Mouse (Mus musculus) urinary bladder, postnatal 36 days (tissue): ENCODE results near the gene Slc20a1.
A peak's percentile ranks its signal among the peaks of the same experiment; 100 is the strongest.

Source experiments
- DNase-seq, 2 experiments: peaks; one replicate each; pipeline ENCODE4 v3.0.0; 2022; ENCODE audit warnings: low spot score in 2 of 2, mixed read lengths in 1 of 2

Gene Slc20a1

DNA sequence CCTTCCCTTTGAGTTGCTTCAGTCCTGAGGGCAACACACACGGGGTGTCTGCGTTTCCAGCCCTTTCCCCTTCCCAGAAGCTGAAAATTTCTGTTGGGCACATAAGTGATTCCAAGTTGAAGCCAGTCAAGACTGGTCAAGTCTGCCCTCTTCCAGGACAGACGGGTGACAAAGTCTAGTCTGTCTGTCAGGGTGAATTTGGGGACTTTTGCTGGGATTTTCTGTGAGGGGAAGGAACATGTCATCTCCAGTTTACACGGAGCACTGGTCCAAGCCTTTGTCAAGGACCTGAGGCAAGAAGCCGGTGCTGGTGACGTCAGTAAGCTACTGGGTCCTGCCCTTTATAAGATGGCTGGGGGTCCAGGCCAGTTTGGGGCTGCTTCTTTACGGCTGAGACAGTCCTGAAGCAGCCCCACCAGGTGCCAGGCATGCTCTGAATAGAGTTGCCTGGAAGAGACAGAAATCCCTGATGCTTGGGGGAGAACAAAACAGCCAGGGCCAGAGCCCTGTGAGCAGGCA, 28.5 kb downstream of the Slc20a1 start:
- DNase-seq, result no peak

DNA sequence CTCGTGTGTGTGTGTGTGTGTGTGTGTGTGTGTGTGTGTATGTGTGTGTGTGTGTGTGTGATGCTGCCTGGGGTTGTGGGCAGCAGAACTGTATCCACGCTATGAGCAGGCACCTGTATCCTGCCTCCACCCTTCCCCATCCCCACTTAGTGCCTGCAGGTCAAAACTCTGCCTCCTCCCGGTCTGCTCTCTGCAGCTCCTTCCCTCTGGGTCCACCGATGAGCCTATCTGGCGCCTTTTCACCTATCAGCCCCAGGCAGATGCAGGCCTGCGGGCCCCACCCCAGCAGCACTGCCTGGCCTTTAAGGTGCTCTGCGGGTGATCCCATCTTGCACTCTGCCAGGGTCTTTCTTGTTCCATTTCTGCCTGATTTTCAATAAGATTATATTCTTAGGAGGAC, 29.1 kb downstream of the Slc20a1 start:
- DNase-seq, result no peak

DNA sequence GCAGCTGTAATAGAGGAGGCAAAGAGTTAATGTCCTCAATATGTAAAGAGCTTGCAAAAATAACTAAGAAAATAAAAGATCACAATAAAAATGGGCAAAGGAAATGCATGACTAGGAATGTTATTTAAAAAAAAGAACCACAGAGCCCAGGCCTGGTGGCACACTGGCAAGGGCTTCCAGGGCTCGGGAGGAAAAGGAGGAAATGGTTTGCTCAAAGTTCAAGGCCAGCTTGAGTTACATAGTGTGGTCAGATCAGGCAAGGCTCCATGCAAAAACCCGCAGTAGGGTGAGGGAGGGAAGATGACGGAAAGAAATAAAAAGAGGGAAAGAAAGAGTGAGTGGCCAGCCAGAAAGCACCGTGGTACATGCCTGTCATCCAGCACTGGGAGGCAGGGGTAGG, 30.0 kb downstream of the Slc20a1 start:
- DNase-seq, result no peak

DNA sequence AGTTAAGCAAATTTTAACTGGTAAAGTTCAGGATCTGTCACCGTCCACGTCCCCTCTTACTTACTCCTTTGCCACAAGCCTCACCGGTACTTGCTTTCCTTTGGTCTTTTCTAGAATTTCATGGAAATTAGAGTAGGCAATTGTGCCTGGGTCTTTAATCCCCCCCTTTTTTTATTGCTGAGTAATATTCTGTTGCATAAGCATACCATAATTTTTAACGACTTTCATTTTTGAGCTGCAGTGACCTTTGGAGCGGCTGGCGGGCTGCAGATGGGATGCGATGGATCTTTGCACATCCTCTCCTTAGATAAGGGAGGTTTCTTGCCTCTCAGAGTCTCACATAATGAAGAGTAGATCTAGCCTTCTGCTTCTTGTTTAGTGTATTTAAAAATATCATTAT, 30.8 kb downstream of the Slc20a1 start:
- DNase-seq, result no peak

DNA sequence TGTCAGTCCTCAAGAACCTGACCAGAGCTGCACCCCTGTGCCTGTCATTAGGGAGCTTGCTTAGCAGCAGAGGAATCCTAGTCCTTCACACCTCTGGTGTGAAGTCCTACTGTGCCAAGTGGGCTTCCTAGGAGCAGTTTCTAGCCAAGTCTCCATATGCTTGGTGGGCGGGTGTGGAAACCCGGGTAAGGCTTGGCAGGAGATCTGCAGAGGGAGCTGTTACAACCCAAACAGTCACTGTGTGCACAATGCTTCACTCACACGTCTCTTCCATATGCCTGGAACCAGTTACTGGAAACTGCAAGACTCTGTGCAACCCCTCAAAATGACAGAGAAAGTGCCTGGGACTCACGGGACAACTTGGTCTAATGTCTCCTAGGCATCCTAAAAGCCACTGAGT, 33.5 kb downstream of the Slc20a1 start:
- DNase-seq, result no peak

DNA sequence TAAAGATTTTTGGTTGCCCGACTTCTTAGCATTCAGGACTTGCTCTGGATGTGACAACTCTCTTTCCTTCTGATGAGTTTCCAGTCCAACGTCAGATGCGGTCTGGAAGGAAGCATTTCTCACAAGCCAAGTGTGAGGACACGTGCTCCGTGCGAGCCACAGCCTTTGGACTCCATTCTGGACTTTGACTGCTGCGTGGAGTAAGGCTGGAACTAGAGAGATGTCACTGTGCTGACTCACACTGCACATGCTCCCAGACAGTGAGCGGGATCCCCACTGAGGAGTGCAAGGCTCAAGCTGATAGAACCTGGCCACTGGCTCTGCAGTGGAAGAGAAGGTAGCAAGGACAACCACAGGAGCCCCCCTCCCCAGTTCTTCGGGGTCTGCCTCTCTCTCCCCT, 33.9 kb downstream of the Slc20a1 start:
- no peak for DNase-seq

DNA sequence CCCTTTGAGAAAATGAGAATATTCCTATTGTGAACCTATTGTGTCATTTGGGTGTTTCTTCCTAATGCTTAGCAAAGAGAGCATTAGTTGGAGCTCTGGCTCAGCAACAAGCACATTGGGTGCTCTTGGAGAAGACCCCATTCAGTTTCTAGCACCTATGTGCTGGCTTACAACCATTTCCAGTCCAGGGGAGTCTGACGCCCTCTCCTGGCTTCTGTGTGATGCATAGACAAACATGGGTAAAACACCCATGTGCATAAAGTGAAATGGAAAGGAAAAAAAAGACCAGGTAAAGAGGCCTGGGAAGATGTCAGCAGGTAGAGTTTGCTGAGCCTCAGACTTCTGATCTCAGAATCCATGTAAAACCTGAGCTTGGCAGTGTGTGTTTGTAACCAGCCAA, 34.7 kb downstream of the Slc20a1 start:
- no peak for DNase-seq

DNA sequence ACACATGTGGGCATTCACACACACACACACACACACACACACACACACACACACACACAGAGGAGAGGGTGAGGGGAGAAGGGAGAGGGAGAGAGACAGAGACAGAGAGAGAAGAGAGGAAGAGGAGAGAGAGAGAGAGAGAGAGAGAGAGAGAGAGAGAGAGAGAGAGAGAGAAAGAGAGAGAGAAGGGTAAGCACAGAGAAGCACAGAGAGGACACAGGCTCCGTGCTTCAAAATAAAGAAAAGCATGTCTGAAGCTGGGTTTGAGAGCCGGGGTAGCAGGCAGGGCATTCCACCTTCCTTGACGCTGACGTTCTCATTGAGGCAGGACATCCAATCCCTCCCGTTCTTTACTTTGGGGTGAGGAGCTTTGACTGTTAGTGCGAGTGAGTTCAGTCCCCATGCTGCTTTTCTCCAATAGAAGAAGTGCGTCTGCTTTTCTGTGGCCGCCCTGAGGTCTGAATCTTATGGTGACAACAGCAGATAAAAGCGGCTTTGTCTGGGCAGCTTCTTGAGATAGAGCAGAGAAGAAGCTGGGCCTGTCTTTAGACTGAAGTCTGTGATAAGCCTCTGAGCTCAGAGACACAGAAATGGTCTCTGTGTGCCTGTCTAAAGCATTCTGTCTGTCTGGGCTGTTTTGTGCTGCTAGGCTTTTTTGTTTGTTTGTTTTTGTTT, 35.4 kb downstream of the Slc20a1 start:
- no peak for DNase-seq

DNA sequence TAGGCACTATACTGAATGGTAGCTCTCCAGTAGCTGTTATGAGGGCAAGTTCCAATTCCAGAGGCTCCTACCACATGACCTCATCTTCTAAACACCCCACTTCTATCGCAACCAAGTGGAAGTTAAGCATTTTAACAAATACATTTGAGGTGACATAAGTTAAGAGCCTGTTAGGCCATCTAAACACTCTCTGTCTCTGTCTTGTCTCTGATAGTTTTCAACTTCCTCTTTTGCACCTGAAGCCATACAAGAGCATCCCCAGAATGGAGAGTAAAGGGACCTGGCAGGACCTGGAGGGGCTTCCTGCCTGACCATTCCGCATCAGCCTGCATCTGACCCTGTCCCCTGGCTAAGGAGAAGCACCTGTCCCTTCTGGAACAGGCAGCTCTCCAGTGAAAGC, 36.2 kb downstream of the Slc20a1 start:
- no peak for DNase-seq

DNA sequence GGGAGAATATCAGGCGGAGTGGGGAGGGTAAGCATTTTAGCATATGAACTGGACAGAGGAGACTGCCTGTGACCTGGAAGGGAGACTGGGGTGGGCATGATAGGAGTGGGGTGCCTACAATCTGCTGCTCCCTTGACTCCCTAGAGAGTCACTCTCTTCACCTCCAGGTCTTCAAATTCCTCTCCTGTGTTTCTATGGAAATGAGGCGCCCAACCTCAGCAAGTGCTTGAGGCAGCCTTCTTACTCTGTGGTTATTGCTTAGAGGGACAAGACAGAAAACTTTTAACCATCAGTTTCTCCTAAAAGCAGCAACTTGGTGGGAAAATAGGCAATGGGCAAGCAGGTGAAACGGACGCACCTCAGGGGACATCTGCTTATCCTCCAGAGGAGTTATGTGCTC, 38.0 kb downstream of the Slc20a1 start:
- DNase-seq, result no peak

DNA sequence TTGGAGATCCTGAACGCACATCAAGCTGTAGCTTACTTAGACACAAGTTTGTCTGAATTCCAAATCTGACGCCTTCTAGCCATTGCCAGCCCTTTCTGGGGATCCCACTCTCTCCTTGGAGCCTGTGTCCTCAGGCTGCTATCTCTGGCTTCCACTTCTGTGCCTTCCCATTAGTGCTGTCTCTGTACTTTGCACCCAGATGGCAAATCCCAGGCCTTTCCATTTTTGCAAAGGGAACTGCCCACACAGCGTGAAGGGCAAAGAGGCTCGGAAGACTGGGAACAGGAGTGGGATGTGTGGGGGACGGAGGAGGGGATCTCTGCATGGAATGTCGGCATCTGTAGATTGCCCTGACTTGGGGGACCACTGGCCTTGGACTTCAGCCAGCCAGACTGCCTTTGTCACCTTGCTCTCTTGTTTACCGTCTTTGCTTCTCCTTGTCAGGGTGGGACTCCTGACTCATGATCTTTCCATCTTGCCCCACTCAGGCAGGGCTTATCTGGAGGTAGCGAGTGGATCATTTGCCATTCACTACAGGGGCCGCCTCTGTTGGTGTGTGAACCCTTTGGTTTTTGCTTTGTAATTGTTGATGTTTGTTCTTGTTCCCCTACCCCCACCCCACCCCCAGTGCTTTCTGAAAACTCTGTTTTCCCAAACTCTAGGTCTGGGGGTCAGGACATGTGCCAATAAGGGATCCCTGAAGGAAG, 42.3 kb downstream of the Slc20a1 start:
- no peak for DNase-seq

DNA sequence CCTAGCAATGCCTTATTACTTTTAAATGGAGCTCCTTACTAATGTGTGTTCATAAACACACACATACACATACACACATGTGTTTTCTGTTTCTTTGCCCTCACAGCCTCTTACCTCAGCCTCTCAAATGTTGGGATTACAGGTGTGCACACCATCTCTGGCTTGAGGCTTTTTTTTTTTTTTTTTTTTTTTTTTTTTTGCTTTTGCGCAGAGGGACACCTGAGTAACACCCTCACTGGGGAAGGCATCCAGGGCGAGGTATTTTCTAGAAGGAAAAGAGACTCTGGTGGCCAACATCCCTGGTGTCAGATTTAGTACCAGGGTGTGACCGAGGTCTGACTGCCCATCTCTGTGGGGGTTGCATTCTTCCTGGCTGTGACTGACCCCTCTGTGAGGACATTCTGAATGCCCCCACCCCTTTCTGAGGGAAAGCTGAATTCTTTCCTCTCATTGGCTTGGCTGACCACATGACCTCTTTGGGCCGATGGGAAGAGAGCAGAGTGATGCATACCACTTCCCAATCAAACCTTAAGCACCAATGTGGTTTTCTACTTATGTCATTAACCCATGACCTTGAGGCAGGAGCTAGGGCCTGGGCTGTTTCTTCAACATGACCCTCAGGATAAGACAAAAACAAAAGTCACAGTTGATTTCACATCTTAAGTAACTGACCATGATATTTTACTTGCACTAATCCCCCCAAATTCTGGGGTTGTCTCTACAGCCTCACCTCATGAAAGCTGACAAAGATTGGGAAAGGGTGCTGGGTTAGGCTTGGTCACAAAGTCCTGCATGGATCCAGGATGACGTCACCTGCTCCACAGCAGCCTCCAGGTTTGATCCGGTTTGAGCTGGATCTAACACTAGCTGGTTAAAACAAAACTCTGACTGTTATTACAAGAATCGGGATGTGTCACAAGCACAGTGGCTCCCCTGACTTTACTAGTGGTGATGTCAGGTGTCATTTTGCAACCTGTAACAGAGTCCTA, 43.6 kb downstream of the Slc20a1 start:
- no peak for DNase-seq

DNA sequence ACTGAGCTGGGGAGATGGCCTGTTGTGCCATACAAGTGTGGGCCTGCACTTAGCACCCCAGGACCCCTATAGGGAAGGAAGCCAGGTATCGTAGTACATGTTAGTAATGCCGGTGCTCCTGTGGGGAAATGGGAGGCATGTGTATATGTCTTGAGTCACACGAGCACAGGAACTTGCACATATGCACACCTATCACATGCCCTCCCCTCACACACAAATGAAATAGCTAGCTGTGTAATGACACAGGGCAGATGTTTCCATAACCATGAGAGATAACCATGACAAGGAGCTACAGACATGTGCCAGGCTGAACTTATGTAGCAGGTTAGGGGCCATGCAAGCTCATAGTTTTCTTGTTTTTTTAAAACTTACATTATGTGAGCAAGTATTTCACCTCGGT, 44.4 kb downstream of the Slc20a1 start:
- no peak for DNase-seq

DNA sequence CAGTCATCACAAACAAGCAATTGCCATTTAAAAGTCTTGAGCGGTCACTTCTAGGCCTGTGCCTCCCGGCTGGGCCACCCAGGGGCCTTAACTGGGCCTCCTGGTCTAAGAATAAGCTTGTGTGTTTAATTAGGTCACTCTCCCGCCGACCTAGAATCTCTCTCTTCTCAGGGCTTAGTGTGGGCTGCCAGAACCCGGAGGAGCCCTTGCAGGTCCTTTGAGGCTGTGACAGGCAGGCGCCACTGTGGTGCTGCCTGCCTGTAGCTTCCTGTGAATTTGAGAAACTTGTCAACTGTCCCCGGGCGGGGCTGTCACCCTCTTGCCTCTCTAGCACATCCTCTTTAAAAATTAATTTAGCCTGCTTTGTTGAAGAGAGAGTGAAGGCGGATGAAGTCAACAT, 45.2 kb downstream of the Slc20a1 start:
- no peak for DNase-seq

DNA sequence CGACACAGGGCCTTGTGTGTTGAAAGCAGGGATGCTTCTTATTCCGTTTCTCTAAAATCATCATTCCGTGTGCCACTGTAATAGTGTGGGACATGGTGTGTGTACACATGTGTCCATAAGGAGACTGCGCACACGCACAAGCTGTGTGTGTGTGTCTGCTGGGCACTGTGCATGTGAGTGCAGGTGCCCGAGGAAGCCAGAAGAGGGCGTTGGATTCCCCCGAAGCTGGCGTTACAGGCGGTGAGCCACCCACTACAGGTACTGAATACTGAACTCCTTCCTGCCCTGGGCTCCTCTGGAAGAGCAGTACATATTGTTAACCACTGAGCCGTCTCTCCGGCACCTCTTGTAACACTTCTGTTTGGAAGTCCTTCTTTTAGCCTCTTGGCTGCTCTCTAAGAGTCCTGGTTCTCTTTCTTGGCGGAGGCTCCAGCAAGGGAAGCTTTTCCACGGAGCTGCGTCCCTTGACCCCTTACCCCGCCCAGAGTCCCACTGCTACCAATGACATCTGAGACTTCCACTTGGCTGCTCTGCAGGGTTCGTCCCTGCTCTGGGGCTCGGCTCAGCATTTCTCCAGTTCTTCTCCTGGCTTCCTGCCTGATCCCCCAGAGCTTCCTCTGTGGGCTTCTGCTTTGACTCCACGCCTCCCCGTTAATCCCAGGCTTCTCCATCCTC, 46.0 kb downstream of the Slc20a1 start:
- DNase-seq, result peak in 1 of 2 experiments; percentile 8

DNA sequence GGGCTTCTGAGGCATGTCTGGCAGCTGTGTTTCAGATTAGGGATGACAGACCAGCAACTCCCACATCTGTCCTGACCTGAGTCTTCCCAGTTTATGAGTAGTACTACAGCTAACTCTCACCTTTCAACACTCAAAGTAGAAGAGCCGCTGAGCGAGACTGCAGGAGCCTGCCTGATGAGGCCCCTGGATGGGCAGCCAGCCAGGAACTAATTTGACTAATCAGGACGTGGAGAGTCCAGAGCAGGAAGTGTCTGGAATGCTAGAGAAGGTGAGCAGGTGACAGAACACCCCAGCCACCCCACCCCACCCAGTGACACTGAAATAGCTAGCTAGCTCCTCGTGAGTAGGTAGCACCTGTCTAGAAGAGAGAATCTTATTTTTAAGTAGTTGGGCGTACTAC, 47.1 kb downstream of the Slc20a1 start:
- no peak for DNase-seq

DNA sequence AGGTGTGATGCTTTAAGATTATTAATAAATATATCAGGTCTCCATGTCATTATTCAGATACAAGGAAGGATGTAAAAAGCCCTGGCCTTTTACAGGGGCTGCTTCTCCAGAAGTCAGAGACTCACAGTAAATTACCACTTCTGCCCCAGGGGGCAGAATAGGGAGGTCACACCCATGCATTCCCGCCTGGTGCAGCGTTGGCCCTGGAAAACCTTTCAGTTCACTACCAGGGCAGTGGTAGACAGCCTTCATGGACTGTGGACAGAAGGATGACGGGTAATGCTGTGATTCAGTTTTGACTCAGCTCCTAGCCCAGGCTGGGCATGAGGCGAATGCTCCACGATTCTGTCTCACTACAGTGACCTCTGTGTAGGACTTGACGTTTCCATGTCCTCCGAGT, 47.9 kb downstream of the Slc20a1 start:
- DNase-seq, result no peak

DNA sequence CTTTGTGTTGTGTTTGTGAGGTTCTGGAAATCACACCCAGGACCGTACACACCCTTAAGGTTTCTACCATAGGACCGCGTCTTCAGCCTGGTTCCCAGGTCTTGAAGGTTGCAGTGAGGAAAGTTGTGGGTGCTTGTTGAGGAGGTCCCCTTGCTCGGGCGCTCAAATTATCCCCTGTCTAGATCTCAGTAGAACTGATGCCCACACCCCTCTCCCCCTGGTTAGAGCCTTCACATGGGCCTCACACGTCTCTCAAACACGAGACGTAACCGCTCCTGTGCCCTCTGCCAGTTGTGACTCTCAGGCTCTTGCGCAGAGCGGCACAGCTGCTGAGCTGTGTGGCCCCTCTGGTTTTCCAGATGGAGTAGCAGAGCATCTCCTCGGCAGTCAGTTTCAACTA, 48.4 kb downstream of the Slc20a1 start:
- no peak for DNase-seq

DNA sequence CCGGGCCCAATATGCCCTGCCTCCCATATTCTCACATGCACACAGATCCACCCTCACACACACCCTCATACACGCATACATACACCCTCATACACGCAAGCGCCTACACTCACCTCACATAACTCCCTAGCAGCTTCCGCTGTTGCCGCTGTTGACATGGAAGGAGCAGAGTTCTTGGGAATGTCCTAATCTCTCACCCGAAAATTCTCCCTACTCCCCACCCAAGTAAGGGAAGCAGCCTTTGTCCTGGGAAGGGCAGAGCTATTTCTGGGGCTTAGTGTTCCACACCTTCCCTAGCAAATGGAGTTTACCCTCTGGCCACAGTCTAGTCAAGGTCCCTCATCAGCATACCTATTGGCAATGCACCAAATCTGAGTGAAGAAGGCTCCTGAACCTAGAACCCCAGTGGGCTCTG, 49.1 kb downstream of the Slc20a1 start:
- DNase-seq, result no peak

DNA sequence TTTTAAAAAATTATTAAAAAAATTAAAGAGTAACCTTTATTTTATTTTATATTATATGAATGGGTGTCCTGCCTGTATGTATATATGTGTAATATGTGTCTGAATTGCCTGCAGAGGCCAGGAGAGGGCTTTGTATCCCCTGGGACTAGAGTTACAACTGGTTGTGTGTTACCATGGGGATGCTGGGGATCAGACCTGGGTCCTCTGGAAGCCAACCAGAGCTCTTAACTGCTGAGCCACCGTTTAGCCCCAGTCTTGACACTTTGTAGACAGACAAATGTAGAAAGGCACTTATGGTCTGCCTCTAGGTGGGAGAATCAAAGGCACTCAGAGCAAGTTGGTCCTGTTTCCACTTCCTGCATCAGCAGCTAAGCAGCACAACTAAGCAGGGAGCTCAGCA, 50.8 kb downstream of the Slc20a1 start:
- DNase-seq, result no peak

DNA sequence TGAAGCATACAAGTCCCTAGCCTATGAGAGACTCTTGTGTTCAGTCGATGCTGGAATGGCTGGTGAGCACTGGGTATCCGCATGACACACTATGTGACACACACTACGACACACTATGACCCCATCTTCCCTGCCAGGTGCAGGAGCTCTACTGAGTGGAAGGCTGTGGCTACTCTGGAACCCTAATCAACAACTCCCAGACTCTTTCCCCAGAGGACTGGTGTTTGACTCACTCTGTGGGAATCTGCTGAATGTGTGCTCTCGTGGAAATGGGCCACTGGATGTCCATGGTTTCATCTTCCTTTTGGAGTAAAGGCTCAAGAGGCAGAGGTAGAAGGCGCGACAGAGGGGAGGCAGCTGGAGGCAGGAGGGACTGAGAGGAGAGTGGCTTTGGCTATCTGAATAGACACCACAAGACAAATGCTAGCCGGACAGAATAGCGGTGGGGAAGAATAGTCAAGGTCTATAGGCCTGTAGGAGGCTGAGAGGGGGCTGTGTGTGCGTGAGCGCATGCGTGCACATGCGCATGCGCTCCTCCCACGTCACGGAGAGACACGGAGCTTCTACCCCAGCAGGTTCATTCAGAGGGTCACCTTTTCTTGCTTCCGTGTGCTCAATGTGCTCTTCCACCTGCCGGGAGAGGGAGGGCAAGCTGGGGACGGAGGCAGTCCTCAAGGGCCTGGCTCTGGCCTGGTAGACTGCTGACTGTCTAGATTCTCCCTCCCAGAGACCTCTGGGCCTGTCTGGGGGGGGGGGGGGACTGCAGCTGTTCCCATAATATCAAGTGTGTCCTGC, 54.5 kb downstream of the Slc20a1 start:
- DNase-seq, result no peak
